Mouse (Mus musculus) gonadal fat pad, adult 2 months (tissue): ENCODE results near the gene Epc2. TPM values are rescaled to one million over a fixed set of nuclear protein-coding genes. Genes with fewer than 3 reads are reported as not detected.
A peak's percentile ranks its signal among the peaks of the same experiment; 100 is the strongest.

Experiments used
- DNase-seq: peaks from one replicate; pipeline ENCODE4 v3.0.0-alpha.2; 2012; ENCODE audit warnings: low read depth
- polyA plus RNA-seq: library from polyadenylated mRNA; depleted of rRNA; stranded (reverse); fragments of >200 nt; gene quantifications from 2 replicates; pipeline ENCODE4 v1.2.3, GENCODE M21; 2012; rRNA removed

Gene Epc2
- polyA plus RNA-seq, result 8.7 and 9.0 TPM in 2 replicates

- no peak for DNase-seq
These were observed at the start of gene Epc2 for GRCm38 (mm10) chr2:49450931-49451636. Gene Epc2 (plus strand): TSS chr2:49451486.

GRCm38 (mm10) chr2:49405954-49406353 is 45.3 kb upstream of the Epc2 start:
- DNase-seq, result no peak

GRCm38 (mm10) chr2:49411685-49412084 is 39.6 kb upstream of the Epc2 start:
- no peak for DNase-seq

- DNase-seq, result no peak
These were observed 38.7 kb upstream of the Epc2 start for GRCm38 (mm10) chr2:49412576-49412975.

- DNase-seq, result no peak
These were observed 35.4 kb upstream of the Epc2 start for GRCm38 (mm10) chr2:49415868-49416267.

GRCm38 (mm10) chr2:49417018-49417604 is 34.2 kb upstream of the Epc2 start:
- no peak for DNase-seq

GRCm38 (mm10) chr2:49420396-49420795 is 30.9 kb upstream of the Epc2 start:
- no peak for DNase-seq

- DNase-seq, result no peak
These were observed 27.4 kb upstream of the Epc2 start for GRCm38 (mm10) chr2:49423857-49424256.

GRCm38 (mm10) chr2:49424788-49425187 is 26.5 kb upstream of the Epc2 start:
- DNase-seq, result no peak

GRCm38 (mm10) chr2:49426175-49426574 is 25.1 kb upstream of the Epc2 start:
- DNase-seq, result no peak

GRCm38 (mm10) chr2:49431015-49431414 is 20.3 kb upstream of the Epc2 start:
- no peak for DNase-seq

- no peak for DNase-seq
These were observed 18.1 kb upstream of the Epc2 start for GRCm38 (mm10) chr2:49433211-49433610.

- no peak for DNase-seq
These were observed 5.0 kb upstream of the Epc2 start for GRCm38 (mm10) chr2:49446238-49446637.

- no peak for DNase-seq
These were observed 3.5 kb upstream of the Epc2 start for GRCm38 (mm10) chr2:49447586-49448475.

- no peak for DNase-seq
These were observed 819 bp upstream of the Epc2 start for GRCm38 (mm10) chr2:49450467-49450866.

GRCm38 (mm10) chr2:49451637-49452211 is 438 bp downstream of the Epc2 start:
- peak; percentile 58 for DNase-seq

- peak; percentile 59 for DNase-seq
These were observed 1.3 kb downstream of the Epc2 start for GRCm38 (mm10) chr2:49452451-49453081.

- no peak for DNase-seq
These were observed 6.5 kb downstream of the Epc2 start for GRCm38 (mm10) chr2:49457797-49458196.

GRCm38 (mm10) chr2:49465672-49466222 is 14.5 kb downstream of the Epc2 start:
- DNase-seq, result no peak

- no peak for DNase-seq
These were observed 15.8 kb downstream of the Epc2 start for GRCm38 (mm10) chr2:49467038-49467437.

GRCm38 (mm10) chr2:49471188-49471587 is 19.9 kb downstream of the Epc2 start:
- no peak for DNase-seq
